8 mouse cellular contexts compared by ENCODE assay signal in genomic region chr5:127720591-127721379, GRCm38 (mm10).
DNase-seq lines count a peak whose midpoint lies in the region; ATAC-seq lines count a peak whose summit lies in the region.

No protein-coding gene starts in this region.

- no peaks in the 10 kb centered on the region for H3K9me3 ChIP-seq in embryonic facial prominence, embryonic 12.5 days
- H3K9me3 ChIP-seq in heart, embryonic 13.5 days = 0 out of 2 replicates have a peak, but pooled peaks cover 6% of the 10 kb centered on the region

- intact Hi-C loops in heart, postnatal 25 days (cut with DNase I) = no loop called here

- H3K4me1 ChIP-seq in embryonic facial prominence, embryonic 12.5 days = no peaks in the 10 kb centered on the region
- H3K4me1 ChIP-seq in heart, embryonic 13.5 days = no peaks in the 10 kb centered on the region

- ATAC-seq in embryonic facial prominence, embryonic 12.5 days (ENCODE audit: insufficient number of reproducible peaks, insufficient read depth, low FRiP score, low TSS enrichment) = no peak
- no peak for ATAC-seq in heart, embryonic 13.5 days (ENCODE audit: extremely low read depth, insufficient number of reproducible peaks, low FRiP score, low TSS enrichment)

- peak overlapping the region; percentile 26 for H3K4me2 ChIP-seq in embryonic facial prominence, embryonic 12.5 days (replicated peaks)
- H3K4me2 ChIP-seq in heart, embryonic 13.5 days = peak overlapping the region; percentile 48

- WGBS in embryonic facial prominence, embryonic 12.5 days = 28% methylated on average over 15 of the region's 15 CpGs
- 29% methylated on average over 15 of the region's 15 CpGs for WGBS in heart, embryonic 13.5 days

- no peak overlapping the region for H3K27ac ChIP-seq in embryonic facial prominence, embryonic 12.5 days
- H3K27ac ChIP-seq in heart, embryonic 13.5 days (replicated peaks) = no peak overlapping the region

- 0 out of 2 replicates have a peak overlapping the region, but pooled peaks have one; percentile 6 for H3K4me3 ChIP-seq in embryonic facial prominence, embryonic 12.5 days
- H3K4me3 ChIP-seq in heart, embryonic 13.5 days = 0 out of 2 replicates have a peak overlapping the region, but pooled peaks have one; percentile 14

- H3K36me3 ChIP-seq in embryonic facial prominence, embryonic 12.5 days = no peaks in the 10 kb centered on the region
- no peaks in the 10 kb centered on the region for H3K36me3 ChIP-seq in heart, embryonic 13.5 days

- H3K9ac ChIP-seq in embryonic facial prominence, embryonic 12.5 days = no peak overlapping the region
- H3K9ac ChIP-seq in heart, embryonic 13.5 days = no peak overlapping the region

- DNase-seq in heart, adult 11 months = peak; percentile 95
- DNase-seq in heart, postnatal 25 days (ENCODE audit: low spot score) = no peak
- DNase-seq in kidney, postnatal 10 days = peak; percentile 70
- peak; percentile 76 for DNase-seq in lung, postnatal 36 days
- no peak for DNase-seq in thymus, adult 18-20 months
- DNase-seq in cerebellum, postnatal 4 days (ENCODE audit: low spot score in 2 of 2) = no peak

- H3K27me3 ChIP-seq in embryonic facial prominence, embryonic 12.5 days = no peaks in the 10 kb centered on the region
- no peaks in the 10 kb centered on the region for H3K27me3 ChIP-seq in heart, embryonic 13.5 days (replicated peaks)

Comparison
In these comparisons a context has a peak if more than half of its experiments do, and no peak if none do; other contexts are left out.
1. DNase-seq: peak in heart, adult 11 months (single experiment), kidney, postnatal 10 days (single experiment) and lung, postnatal 36 days (single experiment); none in heart, postnatal 25 days (single experiment), thymus, adult 18-20 months (0 of 2) and cerebellum, postnatal 4 days (0 of 2).